Mouse (Mus musculus): ENCODE data around the gene Tmem87b. TPM values are rescaled to one million over a fixed set of nuclear protein-coding genes. Genes with fewer than 3 reads are reported as not detected.
A peak's percentile ranks its signal among the peaks of the same experiment; 100 is the strongest.

The Tmem87b gene
- total and polyA plus RNA-seq, 3 experiments, result 1.4 to 20.3 (median 13.7) TPM

GRCm38 (mm10) chr2:128863777-128864331 lies 45.9 kb downstream of the Tmem87b start:
- H3K4me3 ChIP-seq (ENCODE audit: low read depth, low read length), result no peak overlapping the region
- no peaks in the 10 kb centered on the region for H3K9me3 ChIP-seq (replicated peaks)
- TF ChIP-seq CTCF (IDR thresholded peaks at IDR 0.05; ENCODE audit: low read depth, low read length) (no peak), GATA1 (IDR thresholded peaks at IDR 0.05; ENCODE audit: borderline replicate concordance, low read length) (no peak), POLR2AphosphoS5 (IDR thresholded peaks at IDR 0.05; ENCODE audit: insufficient replicate concordance, low read depth, low read length) (no peak), GATA2 (IDR thresholded peaks at IDR 0.05; ENCODE audit: borderline replicate concordance, low read depth, low read length) (no peak), TAL1 (conservative IDR thresholded peaks at IDR 0.05; ENCODE audit: low read depth, low read length) (no peak)
- ATAC-seq (ENCODE audit: extremely low read depth, insufficient number of reproducible peaks, low FRiP score, poor library complexity, severe bottlenecking) (no peak), DNase-seq (ENCODE audit: low spot score) (no peak)
- no peaks in the 10 kb centered on the region for H3K4me1 ChIP-seq (ENCODE audit: insufficient read depth, low read depth, low read length)
- H3K27me3 ChIP-seq (ENCODE audit: insufficient read depth, low read length), result peaks cover 8% of the 10 kb centered on the region
- H3K36me3 ChIP-seq (replicated peaks), result no peaks in the 10 kb centered on the region

- H3K4me3 ChIP-seq (ENCODE audit: low read depth, low read length), result no peak overlapping the region
- H3K9me3 ChIP-seq (replicated peaks), result no peaks in the 10 kb centered on the region
- TF ChIP-seq CTCF (IDR thresholded peaks at IDR 0.05; ENCODE audit: low read depth, low read length) (no peak), GATA2 (IDR thresholded peaks at IDR 0.05; ENCODE audit: borderline replicate concordance, low read depth, low read length) (no peak), POLR2AphosphoS5 (IDR thresholded peaks at IDR 0.05; ENCODE audit: insufficient replicate concordance, low read depth, low read length) (no peak)
- H3K36me3 ChIP-seq (replicated peaks), result no peaks in the 10 kb centered on the region
- ATAC-seq (ENCODE audit: extremely low read depth, insufficient number of reproducible peaks, low FRiP score, poor library complexity, severe bottlenecking) (no peak), DNase-seq (ENCODE audit: low spot score) (no peak)
- H3K27me3 ChIP-seq (ENCODE audit: insufficient read depth, low read length), result peaks cover 8% of the 10 kb centered on the region; the same call in 1 of the 2 replicates
- no peaks in the 10 kb centered on the region for H3K4me1 ChIP-seq (ENCODE audit: insufficient read depth, low read depth, low read length)
Observed at GRCm38 (mm10) chr2:128865061-128865460, 47.1 kb downstream of the Tmem87b start.

GRCm38 (mm10) chr2:128871656-128872055 lies 53.7 kb downstream of the Tmem87b start:
- DNase-seq (ENCODE audit: low spot score) (no peak), ATAC-seq (ENCODE audit: extremely low read depth, insufficient number of reproducible peaks, low FRiP score, poor library complexity, severe bottlenecking) (no peak)
- no peaks in the 10 kb centered on the region for H3K4me1 ChIP-seq (ENCODE audit: insufficient read depth, low read depth, low read length)
- no peaks in the 10 kb centered on the region for H3K36me3 ChIP-seq (replicated peaks)
- TF ChIP-seq TAL1 (conservative IDR thresholded peaks at IDR 0.05; ENCODE audit: low read depth, low read length), result no peak
- TF ChIP-seq CTCF (IDR thresholded peaks at IDR 0.05; ENCODE audit: low read depth, low read length), result no peak
- TF ChIP-seq GATA2 (IDR thresholded peaks at IDR 0.05; ENCODE audit: borderline replicate concordance, low read depth, low read length), result no peak
- no peak for TF ChIP-seq GATA1 (IDR thresholded peaks at IDR 0.05; ENCODE audit: borderline replicate concordance, low read length)
- TF ChIP-seq POLR2AphosphoS5 (IDR thresholded peaks at IDR 0.05; ENCODE audit: insufficient replicate concordance, low read depth, low read length), result no peak
- H3K4me3 ChIP-seq (ENCODE audit: low read depth, low read length), result no peak overlapping the region
- H3K27me3 ChIP-seq (ENCODE audit: insufficient read depth, low read length), result peaks cover 20% of the 10 kb centered on the region
- H3K9me3 ChIP-seq (replicated peaks), result no peaks in the 10 kb centered on the region

- Histone ChIP-seq H3K36me3 (replicated peaks) (no peaks in the 10 kb centered on the region), H3K4me3 (ENCODE audit: low read depth, low read length) (no peak overlapping the region), H3K9me3 (replicated peaks) (no peaks in the 10 kb centered on the region), H3K27me3 (ENCODE audit: insufficient read depth, low read length) (peaks cover 20% of the 10 kb centered on the region), H3K4me1 (ENCODE audit: insufficient read depth, low read depth, low read length) (no peaks in the 10 kb centered on the region)
- TF ChIP-seq TAL1 (conservative IDR thresholded peaks at IDR 0.05; ENCODE audit: low read depth, low read length) (no peak), CTCF (IDR thresholded peaks at IDR 0.05; ENCODE audit: low read depth, low read length) (no peak), POLR2AphosphoS5 (IDR thresholded peaks at IDR 0.05; ENCODE audit: insufficient replicate concordance, low read depth, low read length) (no peak), GATA2 (IDR thresholded peaks at IDR 0.05; ENCODE audit: borderline replicate concordance, low read depth, low read length) (no peak), GATA1 (IDR thresholded peaks at IDR 0.05; ENCODE audit: borderline replicate concordance, low read length) (no peak)
- ATAC-seq (ENCODE audit: extremely low read depth, insufficient number of reproducible peaks, low FRiP score, poor library complexity, severe bottlenecking) (no peak), DNase-seq (ENCODE audit: low spot score) (no peak)
Observed at GRCm38 (mm10) chr2:128872256-128872655, 54.3 kb downstream of the Tmem87b start.

- no peak for DNase-seq (ENCODE audit: low spot score)
- Histone ChIP-seq H3K36me3 (replicated peaks) (no peaks in the 10 kb centered on the region), H3K4me3 (ENCODE audit: low read depth, low read length) (no peak overlapping the region), H3K9me3 (replicated peaks) (no peaks in the 10 kb centered on the region), H3K27me3 (ENCODE audit: insufficient read depth, low read length) (peaks cover 17% of the 10 kb centered on the region), H3K4me1 (ENCODE audit: insufficient read depth, low read depth, low read length) (no peaks in the 10 kb centered on the region)
- TF ChIP-seq GATA2 (IDR thresholded peaks at IDR 0.05; ENCODE audit: borderline replicate concordance, low read depth, low read length), result no peak
- TF ChIP-seq POLR2AphosphoS5 (IDR thresholded peaks at IDR 0.05; ENCODE audit: insufficient replicate concordance, low read depth, low read length), result no peak
- TF ChIP-seq CTCF (IDR thresholded peaks at IDR 0.05; ENCODE audit: low read depth, low read length), result no peak
- no peak for TF ChIP-seq GATA1 (IDR thresholded peaks at IDR 0.05; ENCODE audit: borderline replicate concordance, low read length)
- no peak for TF ChIP-seq TAL1 (conservative IDR thresholded peaks at IDR 0.05; ENCODE audit: low read depth, low read length)
- no peak for ATAC-seq (ENCODE audit: extremely low read depth, insufficient number of reproducible peaks, low FRiP score, poor library complexity, severe bottlenecking)
Observed at GRCm38 (mm10) chr2:128875526-128875925, 57.6 kb downstream of the Tmem87b start.

GRCm38 (mm10) chr2:128881236-128881635 lies 63.3 kb downstream of the Tmem87b start:
- no peak overlapping the region for H3K4me3 ChIP-seq (ENCODE audit: low read depth, low read length)
- ATAC-seq (ENCODE audit: extremely low read depth, insufficient number of reproducible peaks, low FRiP score, poor library complexity, severe bottlenecking), result no peak
- no peaks in the 10 kb centered on the region for H3K4me1 ChIP-seq (ENCODE audit: insufficient read depth, low read depth, low read length)
- DNase-seq (ENCODE audit: low spot score), result no peak
- H3K27me3 ChIP-seq (ENCODE audit: insufficient read depth, low read length), result peaks cover 3% of the 10 kb centered on the region
- no peaks in the 10 kb centered on the region for H3K36me3 ChIP-seq (replicated peaks)
- TF ChIP-seq POLR2AphosphoS5 (IDR thresholded peaks at IDR 0.05; ENCODE audit: insufficient replicate concordance, low read depth, low read length) (no peak), CTCF (IDR thresholded peaks at IDR 0.05; ENCODE audit: low read depth, low read length) (peak; percentile 24; the same call in 1 of the 2 replicates), GATA2 (IDR thresholded peaks at IDR 0.05; ENCODE audit: borderline replicate concordance, low read depth, low read length) (no peak)
- H3K9me3 ChIP-seq (replicated peaks), result no peaks in the 10 kb centered on the region
